Mouse (Mus musculus): Measurements from ENCODE around the gene St3gal2. TPM values are rescaled to one million over a fixed set of nuclear protein-coding genes. Genes with fewer than 3 reads are reported as not detected.
"Not testable (repeated sequence)": the region's sequence is repeated elsewhere in the genome, so short reads cannot be mapped to it uniquely, and the experiment has no call there.

Gene St3gal2
- polyA plus RNA-seq, 1 experiment from 2014 or later, result 15.3 TPM

DNA sequence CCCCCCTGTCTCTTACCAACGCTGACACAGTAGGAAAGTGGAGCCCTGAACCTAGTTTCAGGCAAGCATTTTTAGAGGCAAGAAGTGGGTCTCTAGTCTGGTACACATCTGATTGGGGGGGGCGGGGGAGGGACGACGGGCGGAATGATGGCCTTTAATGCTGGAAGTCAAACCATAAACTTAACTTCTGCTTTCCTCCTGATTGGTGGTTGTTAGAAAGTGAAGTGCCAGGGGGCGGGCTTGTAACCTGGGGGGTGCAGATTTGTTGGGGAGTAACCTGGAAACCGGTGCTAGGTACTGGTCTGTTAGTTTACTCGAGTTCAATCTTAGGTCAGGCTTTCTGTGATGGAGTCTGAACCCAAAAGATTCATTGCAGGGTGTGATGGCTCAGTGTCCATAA is 1.3 kb upstream of the St3gal2 start:
- ATAC-seq, result no peak
- no peaks in the 10 kb centered on the region for H3K36me3 ChIP-seq
- WGBS, result 32% methylated on average over 8 of the region's 8 CpGs
- no peak overlapping the region for H3K4me2 ChIP-seq (replicated peaks)
- H3K9me3 ChIP-seq, result no peaks in the 10 kb centered on the region
- H3K27me3 ChIP-seq (replicated peaks), result no peaks in the 10 kb centered on the region
- no peak overlapping the region for H3K27ac ChIP-seq
- no peak overlapping the region for H3K9ac ChIP-seq
- peaks cover 17% of the 10 kb centered on the region for H3K4me1 ChIP-seq (replicated peaks)
- H3K4me3 ChIP-seq (replicated peaks), result no peak overlapping the region

DNA sequence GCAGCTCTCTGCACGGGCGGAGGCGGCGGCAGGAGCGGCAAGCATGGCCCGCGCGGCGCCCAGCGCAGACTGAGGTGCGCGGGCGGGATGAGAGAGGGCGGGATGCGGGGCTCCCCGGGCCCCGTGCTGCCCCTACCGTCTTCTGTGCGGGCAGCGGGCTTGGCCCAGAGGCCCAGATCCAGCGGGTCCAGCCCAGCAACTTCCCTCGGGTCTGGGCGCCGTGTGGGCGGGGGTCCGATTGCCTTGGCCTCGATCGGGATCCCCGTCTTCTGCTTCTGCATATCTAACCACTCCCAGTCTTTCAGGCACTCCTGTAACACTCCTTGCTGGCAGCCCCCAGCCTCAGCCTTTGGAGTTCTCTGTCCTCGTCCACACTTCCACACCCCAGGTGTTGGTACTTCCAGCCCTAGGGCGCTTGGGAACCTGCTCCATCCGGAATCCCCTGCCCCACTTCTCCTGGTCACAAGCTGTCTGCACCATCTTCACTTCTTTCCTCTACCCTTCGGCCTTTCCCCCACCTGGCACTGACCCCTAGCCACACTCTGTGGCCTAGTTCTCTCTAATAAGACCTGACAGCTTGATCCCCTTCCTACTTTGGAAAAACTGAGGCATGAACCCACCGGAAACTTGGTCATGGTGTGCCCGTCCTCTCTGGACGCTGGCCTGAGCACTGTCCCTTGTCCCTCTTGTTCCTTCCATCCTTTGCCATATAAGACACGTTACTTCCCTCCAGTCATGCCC is 480 bp downstream of the St3gal2 start:
- Histone ChIP-seq H3K27ac (peak overlapping the region; percentile 77), H3K36me3 (no peaks in the 10 kb centered on the region), H3K27me3 (replicated peaks) (no peaks in the 10 kb centered on the region), H3K4me2 (replicated peaks) (peak overlapping the region; percentile 78), H3K9me3 (no peaks in the 10 kb centered on the region), H3K4me3 (replicated peaks) (peak overlapping the region; percentile 89), H3K9ac (peak overlapping the region; percentile 79), H3K4me1 (replicated peaks) (peaks cover 17% of the 10 kb centered on the region)
- peak; percentile 46 for ATAC-seq
- 4% methylated on average over 32 of the region's 37 CpGs for WGBS

DNA sequence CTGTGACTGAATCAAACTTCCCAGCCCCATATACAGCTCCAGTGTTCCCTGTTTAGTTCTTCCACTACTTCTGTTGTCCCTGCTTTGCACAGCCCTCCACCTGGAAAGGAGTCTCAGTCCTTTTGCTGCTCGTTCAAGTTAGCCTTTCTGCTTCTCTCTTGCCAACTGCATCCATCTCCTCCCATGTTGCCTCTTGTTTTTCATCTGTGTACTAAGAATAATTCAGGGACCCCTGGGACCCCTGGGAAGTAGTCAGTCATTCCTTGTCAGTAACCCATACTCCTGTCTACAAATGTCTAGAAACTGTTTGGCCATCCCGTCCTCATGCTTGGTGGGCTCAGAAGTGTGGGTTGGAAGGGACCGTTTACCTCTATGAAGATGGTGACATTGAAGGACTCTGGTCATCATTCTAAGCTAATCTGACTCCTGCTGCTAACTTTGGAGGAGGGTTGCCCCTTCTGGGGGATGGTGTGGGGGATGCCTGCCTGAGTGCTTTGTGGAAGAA is 1.1 kb downstream of the St3gal2 start:
- Histone ChIP-seq H3K4me1 (replicated peaks) (peaks cover 17% of the 10 kb centered on the region), H3K36me3 (no peaks in the 10 kb centered on the region), H3K9me3 (no peaks in the 10 kb centered on the region), H3K27me3 (replicated peaks) (no peaks in the 10 kb centered on the region), H3K9ac (peak overlapping the region; percentile 79), H3K27ac (peak overlapping the region; percentile 77; the same call in 1 of the 2 replicates), H3K4me3 (replicated peaks) (peak overlapping the region; percentile 89), H3K4me2 (replicated peaks) (peak overlapping the region; percentile 78)
- no peak for ATAC-seq
- WGBS, result 24% methylated on average over 3 of the region's 3 CpGs

DNA sequence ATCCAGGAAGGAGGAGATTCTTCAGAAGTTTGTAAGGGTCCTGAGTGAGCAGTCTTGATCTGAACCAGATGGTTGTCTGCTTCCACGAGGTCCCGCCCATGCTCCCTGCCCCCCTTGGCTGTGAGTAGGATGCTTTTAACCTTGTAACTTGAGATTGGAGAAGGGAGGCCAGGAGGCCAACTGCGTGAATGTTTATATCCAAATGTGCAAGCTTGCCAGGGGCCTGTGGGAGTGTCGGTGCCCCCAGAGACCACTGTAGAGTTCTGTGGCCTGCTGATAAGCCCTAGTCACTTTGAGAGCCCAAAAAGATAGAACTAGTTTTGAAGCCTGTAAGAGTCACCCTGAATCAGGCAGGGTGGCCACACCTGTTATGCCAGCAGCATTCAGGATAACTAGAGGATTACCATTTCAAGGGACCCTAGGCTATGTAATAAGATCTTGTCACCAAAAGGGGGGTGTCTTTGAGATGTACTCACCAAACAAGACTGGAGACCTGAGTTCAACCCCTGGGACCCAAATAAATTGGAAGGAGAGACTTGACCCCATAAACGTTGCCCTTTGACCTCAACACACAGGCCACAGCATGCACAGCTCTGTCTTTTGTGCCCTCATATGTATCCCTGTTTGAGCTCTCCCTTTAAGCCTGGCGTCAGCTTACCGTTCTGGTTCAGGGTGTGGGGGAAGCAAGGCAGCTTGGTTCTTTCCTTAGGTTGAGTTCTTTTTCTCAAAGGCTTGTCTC is 1.9 kb downstream of the St3gal2 start:
- no peaks in the 10 kb centered on the region for H3K9me3 ChIP-seq
- no peaks in the 10 kb centered on the region for H3K36me3 ChIP-seq
- peak overlapping the region; percentile 78 for H3K4me2 ChIP-seq (replicated peaks)
- WGBS, result 30% methylated on average over 7 of the region's 7 CpGs
- H3K4me3 ChIP-seq (replicated peaks), result peak overlapping the region; percentile 89
- H3K4me1 ChIP-seq (replicated peaks), result peaks cover 17% of the 10 kb centered on the region
- H3K9ac ChIP-seq, result no peak overlapping the region
- H3K27me3 ChIP-seq (replicated peaks), result no peaks in the 10 kb centered on the region
- H3K27ac ChIP-seq, result 0 out of 2 replicates have a peak overlapping the region, but pooled peaks have one; percentile 40
- peak; percentile 9; the same call in 1 of the 2 replicates for ATAC-seq

DNA sequence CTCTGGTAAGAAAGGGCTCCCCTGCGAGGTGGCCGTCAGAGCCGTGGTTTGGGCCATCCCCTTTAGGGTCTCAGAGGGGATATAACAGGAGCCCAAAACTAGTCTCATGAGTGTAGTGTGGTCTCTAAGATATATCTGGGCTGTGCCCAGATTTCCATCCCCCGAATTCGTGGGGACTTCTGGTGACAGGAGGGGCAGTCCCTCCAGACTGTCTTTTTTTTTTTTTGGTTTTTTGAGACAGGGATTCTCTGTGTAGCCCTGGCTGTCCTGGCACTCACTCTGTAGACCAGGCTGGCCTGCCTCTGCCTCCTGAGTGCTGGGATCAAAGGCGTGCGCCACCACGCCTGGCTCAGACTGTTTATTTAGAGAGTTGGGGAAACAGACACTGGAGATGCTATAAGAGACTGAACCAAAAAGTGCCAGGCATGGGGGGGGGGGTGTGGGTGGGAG is 6.0 kb downstream of the St3gal2 start:
- Histone ChIP-seq H3K27ac (no peak overlapping the region), H3K4me3 (replicated peaks) (no peak overlapping the region), H3K4me1 (replicated peaks) (peaks cover 16% of the 10 kb centered on the region; the same call in 1 of the 2 replicates), H3K9me3 (no peaks in the 10 kb centered on the region), H3K27me3 (replicated peaks) (no peaks in the 10 kb centered on the region), H3K9ac (no peak overlapping the region), H3K4me2 (replicated peaks) (no peak overlapping the region), H3K36me3 (no peaks in the 10 kb centered on the region)
- 77% methylated on average over 8 of the region's 8 CpGs for WGBS
- no peak for ATAC-seq

DNA sequence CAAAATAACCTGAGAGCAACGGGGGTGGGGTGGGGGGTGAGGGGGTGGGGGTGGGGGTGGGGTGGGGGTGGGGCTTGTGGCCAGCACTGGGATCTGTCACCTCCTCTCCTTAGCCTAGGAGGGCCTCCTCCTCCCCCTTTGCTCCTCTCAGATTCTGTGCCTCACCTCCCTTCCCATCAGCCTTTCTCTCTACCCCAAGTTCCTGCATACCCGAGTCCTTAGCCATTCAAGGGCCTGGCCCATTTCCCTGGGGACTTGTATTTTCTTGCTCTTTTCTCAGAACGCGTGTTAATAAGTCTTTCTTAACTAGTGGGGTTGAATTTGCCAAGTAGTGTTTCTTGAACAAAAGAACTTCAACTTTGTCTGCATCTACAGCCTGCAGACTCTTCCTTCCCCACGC is 7.0 kb downstream of the St3gal2 start:
- Histone ChIP-seq H3K9ac (no peak overlapping the region), H3K27me3 (replicated peaks) (no peaks in the 10 kb centered on the region), H3K4me2 (replicated peaks) (no peak overlapping the region), H3K4me1 (replicated peaks) (peaks cover 7% of the 10 kb centered on the region; the same call in 1 of the 2 replicates), H3K27ac (no peak overlapping the region), H3K4me3 (replicated peaks) (no peak overlapping the region), H3K9me3 (no peaks in the 10 kb centered on the region), H3K36me3 (no peaks in the 10 kb centered on the region)
- 44% methylated on average over 5 of the region's 5 CpGs for WGBS
- ATAC-seq, result no peak

DNA sequence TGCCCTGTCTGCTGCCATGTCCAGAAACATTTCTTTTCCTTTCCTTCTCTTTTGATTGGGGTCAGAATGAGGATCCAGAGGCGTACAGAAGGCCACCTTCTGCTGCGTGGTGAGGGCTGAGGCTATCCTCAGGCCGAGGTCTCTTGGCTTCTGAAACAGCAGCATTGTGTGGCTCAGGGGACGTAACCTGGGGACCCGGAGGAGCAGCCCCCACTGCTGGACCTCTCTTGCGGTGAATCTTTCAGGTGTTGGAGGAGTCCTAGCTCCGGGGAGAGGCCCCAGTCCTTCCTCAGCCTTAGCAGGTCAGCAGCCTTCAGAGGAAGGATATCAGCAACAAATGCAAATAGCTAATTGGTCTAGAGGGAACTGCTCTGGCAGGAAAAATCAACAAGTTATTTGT is 8.7 kb downstream of the St3gal2 start:
- Histone ChIP-seq H3K4me1 (replicated peaks) (0 out of 2 replicates have a peak, but pooled peaks cover 3% of the 10 kb centered on the region), H3K9me3 (no peaks in the 10 kb centered on the region), H3K36me3 (no peaks in the 10 kb centered on the region), H3K9ac (no peak overlapping the region), H3K4me2 (replicated peaks) (no peak overlapping the region), H3K27ac (no peak overlapping the region), H3K4me3 (replicated peaks) (no peak overlapping the region), H3K27me3 (replicated peaks) (no peaks in the 10 kb centered on the region)
- WGBS, result 78% methylated on average over 7 of the region's 7 CpGs
- ATAC-seq, result no peak

DNA sequence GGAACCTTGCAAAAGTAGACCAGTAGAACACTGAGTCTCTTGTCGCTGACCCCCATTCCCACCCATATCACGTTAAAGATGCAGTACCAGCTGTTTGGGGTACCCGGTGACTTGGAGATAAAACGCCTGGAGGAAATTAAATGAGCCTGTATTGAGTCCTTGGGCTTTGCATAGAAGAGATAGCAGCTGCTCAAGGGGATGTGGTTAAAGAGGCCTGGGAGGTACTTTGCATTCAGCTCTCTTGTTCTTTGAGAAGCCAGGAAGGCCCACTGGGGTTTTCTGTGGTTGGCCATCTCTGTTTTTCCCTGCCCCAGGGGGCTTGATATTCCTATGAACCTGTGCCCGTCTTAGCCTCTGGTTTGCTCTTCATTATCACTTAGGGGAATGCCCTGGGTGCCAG is 9.3 kb downstream of the St3gal2 start:
- Histone ChIP-seq H3K9me3 (no peaks in the 10 kb centered on the region), H3K27ac (no peak overlapping the region), H3K4me3 (replicated peaks) (no peak overlapping the region), H3K27me3 (replicated peaks) (no peaks in the 10 kb centered on the region), H3K9ac (no peak overlapping the region), H3K4me2 (replicated peaks) (no peak overlapping the region), H3K36me3 (no peaks in the 10 kb centered on the region), H3K4me1 (replicated peaks) (0 out of 2 replicates have a peak, but pooled peaks cover 3% of the 10 kb centered on the region)
- ATAC-seq, result peak; percentile 47; the same call in 1 of the 2 replicates
- 66% methylated on average over 5 of the region's 5 CpGs for WGBS

DNA sequence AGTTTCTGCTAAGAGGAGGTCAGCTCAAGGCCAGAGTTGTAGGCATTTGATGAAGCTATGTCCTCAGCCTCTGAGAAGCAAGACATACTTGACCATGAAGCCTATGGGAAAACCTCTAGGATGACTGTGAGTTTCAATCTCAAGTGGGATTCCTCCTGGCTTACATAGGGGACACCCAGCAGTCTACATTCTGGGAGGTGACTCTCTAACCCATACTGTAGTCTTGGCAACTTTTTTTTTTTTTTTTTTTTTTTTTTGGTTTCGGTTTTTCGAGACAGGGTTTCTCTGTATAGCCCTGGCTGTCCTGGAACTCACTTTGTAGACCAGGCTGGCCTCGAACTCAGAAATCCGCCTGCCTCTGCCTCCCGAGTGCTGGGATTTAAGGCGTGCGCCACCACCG is 9.9 kb downstream of the St3gal2 start:
- H3K27ac ChIP-seq; H3K9ac ChIP-seq; ATAC-seq; H3K9me3 ChIP-seq; H3K4me3 ChIP-seq (replicated peaks); H3K27me3 ChIP-seq (replicated peaks); H3K36me3 ChIP-seq; H3K4me1 ChIP-seq (replicated peaks); H3K4me2 ChIP-seq (replicated peaks): not testable (repeated sequence)
- WGBS, result 94% methylated on average over 8 of the region's 8 CpGs

DNA sequence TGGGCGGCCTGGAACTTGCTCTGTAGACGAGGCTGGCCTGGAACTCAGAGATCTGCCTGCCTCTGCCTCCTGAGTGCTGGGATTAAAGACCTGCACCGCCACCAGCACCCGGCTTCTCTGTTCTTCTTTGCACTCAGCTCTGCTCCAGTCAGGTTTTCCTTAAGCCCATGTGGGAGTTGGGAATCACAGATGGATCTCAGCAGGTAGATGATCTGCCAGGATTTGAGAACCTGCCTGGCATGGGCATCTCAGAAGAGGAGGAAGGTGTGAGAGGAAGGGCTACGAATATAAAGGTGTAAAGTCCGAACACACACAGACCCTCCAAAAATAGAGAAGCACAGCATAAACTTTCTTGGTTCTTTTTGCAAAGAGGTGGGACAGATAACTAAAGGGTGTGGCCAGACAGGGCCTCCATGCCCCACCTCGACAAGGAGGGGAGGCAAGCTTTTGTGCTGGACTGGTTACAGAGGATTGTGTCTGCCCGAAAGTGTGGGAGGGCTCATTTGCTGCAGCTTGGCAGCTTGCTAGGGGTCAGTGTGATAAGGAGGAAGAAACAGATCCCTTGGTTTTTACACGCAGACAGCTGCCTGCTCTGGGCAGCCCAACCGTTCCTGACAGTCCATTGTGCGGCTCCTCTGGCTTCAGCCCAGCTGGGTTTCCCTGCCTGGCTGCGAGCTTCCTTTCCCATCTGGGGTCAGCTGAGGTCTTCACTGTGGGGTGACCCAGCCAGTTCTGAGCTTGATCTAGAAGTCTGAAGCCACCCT is 11.6 kb downstream of the St3gal2 start:
- ATAC-seq, result peak; percentile 50; the same call in 1 of the 2 replicates
- Histone ChIP-seq H3K4me2 (replicated peaks) (no peak overlapping the region), H3K27me3 (replicated peaks) (no peaks in the 10 kb centered on the region), H3K4me3 (replicated peaks) (no peak overlapping the region), H3K4me1 (replicated peaks) (0 out of 2 replicates have a peak, but pooled peaks cover 3% of the 10 kb centered on the region), H3K9ac (no peak overlapping the region), H3K36me3 (no peaks in the 10 kb centered on the region), H3K9me3 (no peaks in the 10 kb centered on the region), H3K27ac (no peak overlapping the region)
- 61% methylated on average over 12 of the region's 12 CpGs for WGBS

DNA sequence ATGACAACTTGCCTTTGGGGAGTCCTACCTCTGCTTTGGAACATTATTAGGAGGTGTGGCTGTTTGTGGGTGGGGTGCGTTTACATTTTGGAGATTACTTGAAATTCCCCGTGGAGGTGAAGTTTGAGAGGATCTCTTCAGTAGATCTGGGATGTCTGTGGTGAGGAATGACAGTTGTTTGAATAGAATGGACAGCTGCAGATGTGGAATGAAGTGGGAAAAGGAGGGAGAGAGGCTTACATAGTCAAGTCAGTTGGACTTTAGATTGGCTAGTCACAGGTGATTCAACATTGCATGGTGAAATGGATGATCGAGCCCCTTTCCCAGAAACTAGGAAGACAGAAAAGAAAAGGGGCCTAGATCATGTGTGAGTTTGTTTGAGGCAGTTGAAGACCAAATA is 12.7 kb downstream of the St3gal2 start:
- WGBS, result 73% methylated on average over 3 of the region's 3 CpGs
- ATAC-seq, result no peak
- H3K4me3 ChIP-seq (replicated peaks), result no peak overlapping the region
- H3K4me2 ChIP-seq (replicated peaks), result no peak overlapping the region
- no peaks in the 10 kb centered on the region for H3K9me3 ChIP-seq
- no peaks in the 10 kb centered on the region for H3K4me1 ChIP-seq (replicated peaks)
- no peak overlapping the region for H3K9ac ChIP-seq
- H3K27ac ChIP-seq, result no peak overlapping the region
- no peaks in the 10 kb centered on the region for H3K27me3 ChIP-seq (replicated peaks)
- no peaks in the 10 kb centered on the region for H3K36me3 ChIP-seq

DNA sequence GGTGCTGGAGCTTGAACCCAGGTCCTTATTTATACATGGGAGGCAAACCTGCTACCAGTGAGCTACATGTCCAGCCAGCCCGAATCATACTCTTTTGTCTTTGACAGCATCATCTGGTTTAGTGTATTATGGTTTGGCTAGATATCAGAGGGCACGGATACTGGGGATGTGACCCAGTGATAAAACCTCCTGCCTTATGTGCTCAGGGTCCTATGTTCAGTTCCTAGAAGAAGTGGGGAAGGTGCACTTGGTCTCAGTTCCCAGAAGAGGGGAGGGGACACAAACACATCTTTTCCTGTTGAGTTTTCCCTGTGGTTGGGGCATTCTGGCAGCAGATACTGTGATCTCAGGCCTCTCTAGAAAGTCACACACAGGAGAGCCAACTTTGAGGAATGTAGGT is 13.6 kb downstream of the St3gal2 start:
- no peaks in the 10 kb centered on the region for H3K36me3 ChIP-seq
- 85% methylated on average over 2 of the region's 2 CpGs for WGBS
- no peak overlapping the region for H3K27ac ChIP-seq
- H3K9me3 ChIP-seq, result no peaks in the 10 kb centered on the region
- no peaks in the 10 kb centered on the region for H3K27me3 ChIP-seq (replicated peaks)
- ATAC-seq, result no peak
- H3K4me2 ChIP-seq (replicated peaks), result no peak overlapping the region
- no peaks in the 10 kb centered on the region for H3K4me1 ChIP-seq (replicated peaks)
- H3K9ac ChIP-seq, result no peak overlapping the region
- H3K4me3 ChIP-seq (replicated peaks), result no peak overlapping the region

Data from intestine, embryonic 15.5 days (tissue).